Mouse (Mus musculus): Measurements from ENCODE around the gene Frmd8.
"Not testable (repeated sequence)": the region's sequence is repeated elsewhere in the genome, so short reads cannot be mapped to it uniquely, and the experiment has no call there.

- not testable (repeated sequence) for TF ChIP-seq CTCF (IDR thresholded peaks at IDR 0.05; ENCODE audit: borderline replicate concordance, extremely low read depth, insufficient read depth, insufficient read length); POLR2A (IDR thresholded peaks at IDR 0.05; ENCODE audit: borderline replicate concordance, extremely low read depth, insufficient read depth, insufficient read length, poor library complexity, severe bottlenecking)
These were observed 7.0 kb upstream of the Frmd8 start for GRCm38 (mm10) chr19:5882079-5882478.
